Mouse (Mus musculus) ovary, postnatal 36 days (tissue): ENCODE measurements at regions not wholly inside any gene's neighbourhood (a gene's known extent, or its start where the extent isn't known, plus 50 kb on each side); places are given as distances from the start of the nearest gene placed in this dataset.

ENCODE experiments used
- DNase-seq: peaks from one replicate; pipeline ENCODE4 v3.0.0; 2022; ENCODE audit warnings: low spot score, mixed read lengths

DNA sequence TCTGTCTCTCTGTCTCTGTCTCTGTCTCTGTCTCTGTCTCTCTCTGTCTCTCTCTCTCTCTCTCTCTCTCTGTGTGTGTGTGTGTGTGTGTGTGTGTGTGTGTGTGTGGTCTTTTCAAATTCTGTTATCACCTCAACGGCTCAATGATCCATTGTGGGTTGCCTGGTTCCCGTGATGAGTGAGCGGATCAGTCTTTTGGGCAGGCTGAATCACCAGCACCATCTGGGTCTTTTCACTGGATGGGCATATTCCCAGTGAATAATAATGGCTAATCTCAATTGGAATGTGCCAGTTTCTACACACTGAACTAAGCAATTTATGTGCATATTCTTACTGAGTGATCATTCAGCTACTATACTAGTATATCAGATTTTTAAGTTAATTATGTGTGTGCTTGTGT, 216.4 kb downstream of the Lmx1a start:
- no peak for DNase-seq

DNA sequence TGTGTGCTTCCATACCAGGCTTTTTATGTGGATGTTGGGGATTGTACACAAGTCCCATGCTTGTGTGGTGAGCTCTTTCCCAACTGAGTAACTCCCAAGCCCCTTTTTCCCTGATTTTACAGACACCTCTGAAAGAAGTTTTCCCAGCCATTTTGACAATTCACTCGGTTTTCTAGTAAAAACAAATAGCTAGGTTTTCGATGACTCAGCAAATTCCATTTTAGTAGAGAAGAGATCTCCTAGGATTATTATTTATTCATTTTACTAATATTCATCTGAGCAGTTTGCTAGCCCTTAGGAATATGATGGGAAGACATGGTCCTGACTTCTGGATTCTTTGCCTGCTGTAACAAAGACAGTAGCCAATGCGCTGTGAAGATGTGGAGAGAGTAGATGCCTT, 223.0 kb downstream of the Lmx1a start:
- DNase-seq, result no peak

GRCm38 (mm10) chr1:167914982-167915561, 226.0 kb downstream of the Lmx1a start:
- DNase-seq, result peak; percentile 60

DNA sequence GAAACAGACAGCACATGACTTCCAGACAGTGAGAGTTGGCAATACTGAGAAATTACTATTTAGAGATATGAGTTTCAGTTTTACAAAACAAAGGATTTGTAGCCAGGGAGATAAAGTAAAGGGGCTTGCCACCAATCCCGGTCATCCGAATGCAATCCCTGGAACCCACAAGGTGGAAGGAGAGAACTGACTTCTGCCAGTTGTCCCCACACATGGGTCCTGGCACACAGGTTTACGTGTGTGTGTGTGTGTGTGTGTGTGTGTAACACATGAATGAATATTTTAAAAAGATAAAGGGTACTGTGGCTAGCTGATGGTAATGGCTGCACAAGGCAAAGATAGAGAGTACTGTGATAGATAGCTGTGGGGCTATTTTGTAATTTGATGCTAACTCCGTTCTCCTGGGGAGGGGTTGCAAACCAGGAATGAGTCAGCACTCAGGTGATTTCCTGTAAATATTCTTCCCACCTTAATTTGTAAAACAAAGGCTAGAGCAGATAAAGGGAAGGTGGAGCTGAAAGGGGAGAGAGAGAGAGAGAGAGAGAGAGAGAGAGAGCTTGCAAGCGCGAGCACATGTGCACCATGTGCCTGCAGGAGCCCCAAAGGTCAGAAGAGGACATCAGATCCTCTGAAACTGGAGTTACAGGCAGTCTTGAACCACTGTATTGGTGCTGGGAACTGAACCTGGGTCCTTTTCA, 226.7 kb downstream of the Lmx1a start:
- no peak for DNase-seq

GRCm38 (mm10) chr1:167922917-167923316, 233.9 kb downstream of the Lmx1a start:
- DNase-seq, result no peak

- no peak for DNase-seq
Observed at GRCm38 (mm10) chr1:167928060-167928467, 239.0 kb downstream of the Lmx1a start.

DNA sequence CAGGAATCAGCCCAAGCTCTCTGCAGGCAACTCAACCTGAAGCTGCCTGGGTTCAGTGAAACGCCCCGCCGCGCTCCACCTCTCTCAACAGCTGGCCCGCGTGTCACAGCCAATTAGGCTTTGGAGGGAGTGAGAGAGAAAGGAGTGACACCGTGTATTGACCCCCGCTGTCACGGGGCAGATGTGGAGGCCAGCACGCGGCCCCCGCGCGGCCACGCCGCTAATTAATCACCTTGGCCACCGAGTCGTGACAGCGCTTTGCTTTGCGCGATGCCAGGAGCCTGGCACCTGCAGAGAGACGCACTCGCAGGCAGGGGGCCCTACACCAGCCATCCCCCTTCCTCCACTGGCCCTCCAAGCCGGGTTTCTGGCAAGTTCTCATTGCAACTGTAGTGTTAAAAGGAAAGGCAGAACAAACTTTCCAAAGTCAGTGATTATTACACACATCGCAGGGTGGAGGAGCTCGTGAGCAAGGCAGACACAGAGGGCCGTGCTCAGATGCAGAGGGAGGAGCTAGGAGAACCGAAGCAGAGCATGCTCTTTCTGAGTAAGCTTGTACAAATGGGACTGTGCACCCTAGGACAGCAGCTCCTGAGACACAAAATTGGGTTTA, 240.8 kb downstream of the Lmx1a start:
- peak; percentile 12 for DNase-seq

DNA sequence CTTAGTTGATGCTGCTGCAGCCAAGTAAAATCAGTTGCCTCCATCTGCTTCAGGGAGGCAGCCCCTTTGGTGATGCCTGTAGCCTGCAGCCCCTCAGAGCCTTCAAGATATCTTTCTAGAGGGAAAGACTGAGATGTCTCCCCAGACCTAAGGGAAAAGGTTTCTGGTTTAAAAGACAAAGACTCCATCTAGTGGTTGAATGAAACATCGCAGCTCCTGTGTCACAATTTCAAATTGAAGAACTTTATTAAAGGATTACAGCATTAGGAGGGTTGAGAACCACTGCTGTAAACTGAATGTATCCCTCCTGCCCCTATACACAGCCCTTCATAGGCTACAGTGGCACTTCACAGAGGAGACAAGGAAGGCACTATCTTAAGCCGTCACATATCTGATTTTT, 243.1 kb downstream of the Lmx1a start:
- no peak for DNase-seq

GRCm38 (mm10) chr1:167936726-167937125, 247.7 kb downstream of the Lmx1a start:
- no peak for DNase-seq

DNA sequence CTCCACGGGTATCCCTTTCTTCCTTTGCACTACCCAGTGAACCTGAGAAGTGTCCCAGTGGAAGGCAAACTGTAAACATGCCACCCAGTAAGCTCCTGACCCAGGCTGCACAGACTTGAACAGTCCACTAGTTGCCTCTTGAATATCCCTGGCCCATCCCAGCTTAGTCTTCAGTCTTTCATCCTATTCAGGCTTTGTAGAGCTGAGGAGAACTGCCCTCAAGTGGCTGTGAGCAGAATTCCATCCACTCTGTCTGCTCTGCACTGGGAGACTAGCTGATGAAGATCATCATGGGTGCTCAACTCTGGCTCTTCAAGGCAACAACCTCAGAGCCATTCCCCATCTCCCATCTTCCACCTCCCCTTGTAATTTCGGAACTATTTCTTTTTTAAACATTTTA, 249.1 kb downstream of the Lmx1a start:
- DNase-seq, result no peak

GRCm38 (mm10) chr1:167942037-167942470, 253.0 kb downstream of the Lmx1a start:
- no peak for DNase-seq

DNA sequence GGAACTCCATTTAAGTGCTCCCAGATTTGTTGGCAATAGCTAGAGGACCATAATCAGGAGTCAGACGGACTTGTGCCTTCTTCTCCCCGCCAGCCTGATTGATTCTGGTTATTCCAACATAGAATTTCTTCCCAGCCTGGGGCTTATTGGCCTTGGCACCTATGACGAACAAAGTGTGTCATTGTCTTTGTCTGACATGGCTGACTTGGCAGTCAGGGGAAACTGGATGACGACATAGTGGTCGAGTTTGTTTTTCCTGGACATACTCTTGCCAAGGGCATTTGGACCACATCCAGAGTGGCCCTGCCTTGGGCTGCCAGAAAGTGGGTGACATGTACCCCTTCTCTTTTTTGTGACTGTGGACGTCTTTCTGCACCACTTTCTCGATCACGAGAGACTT, 254.1 kb downstream of the Lmx1a start:
- no peak for DNase-seq

- DNase-seq, result no peak
Observed at GRCm38 (mm10) chr1:167945615-167946252, 256.7 kb downstream of the Lmx1a start.

- DNase-seq, result no peak
Observed at GRCm38 (mm10) chr1:167947866-167948265, 258.8 kb downstream of the Lmx1a start.

DNA sequence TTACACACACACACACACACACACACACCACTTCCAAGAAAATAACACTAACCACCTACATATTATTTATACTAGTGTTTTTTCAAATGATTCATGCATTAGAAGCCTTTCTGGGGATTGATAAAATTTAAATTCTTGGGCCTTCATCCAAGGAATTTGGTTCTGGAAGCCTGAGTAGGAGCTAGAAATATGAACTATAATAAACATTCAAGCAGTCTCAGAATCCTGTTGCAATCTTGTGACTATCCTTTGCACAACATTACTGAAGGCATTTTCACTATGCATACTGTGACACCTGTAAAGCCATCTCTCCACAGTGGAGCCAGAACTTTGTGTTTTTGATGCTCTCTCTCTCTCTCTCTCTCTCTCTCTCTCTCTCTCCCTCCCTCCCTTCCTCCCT, 262.7 kb downstream of the Lmx1a start:
- DNase-seq, result no peak

GRCm38 (mm10) chr1:167958531-167958930, 269.5 kb downstream of the Lmx1a start:
- DNase-seq, result no peak

DNA sequence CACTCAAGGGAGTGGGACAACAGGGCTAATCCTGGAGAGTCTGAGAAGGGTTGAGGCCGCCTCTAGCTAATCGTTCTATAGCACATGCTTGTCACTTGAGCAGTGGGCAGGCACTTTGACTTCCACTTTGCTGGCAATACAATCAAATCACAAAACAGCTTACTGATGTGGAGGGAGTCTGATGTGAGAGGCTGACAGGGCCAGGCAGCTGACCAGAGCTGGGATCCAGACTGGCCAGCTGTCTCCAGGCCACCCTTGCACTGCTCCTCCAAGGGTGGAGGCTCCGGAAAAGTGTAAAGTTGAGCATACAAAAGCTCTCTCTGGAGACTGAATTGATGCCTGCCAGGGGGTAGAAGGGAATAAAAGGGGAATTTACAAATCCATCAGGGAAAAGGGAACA, 280.5 kb downstream of the Lmx1a start:
- DNase-seq, result no peak

DNA sequence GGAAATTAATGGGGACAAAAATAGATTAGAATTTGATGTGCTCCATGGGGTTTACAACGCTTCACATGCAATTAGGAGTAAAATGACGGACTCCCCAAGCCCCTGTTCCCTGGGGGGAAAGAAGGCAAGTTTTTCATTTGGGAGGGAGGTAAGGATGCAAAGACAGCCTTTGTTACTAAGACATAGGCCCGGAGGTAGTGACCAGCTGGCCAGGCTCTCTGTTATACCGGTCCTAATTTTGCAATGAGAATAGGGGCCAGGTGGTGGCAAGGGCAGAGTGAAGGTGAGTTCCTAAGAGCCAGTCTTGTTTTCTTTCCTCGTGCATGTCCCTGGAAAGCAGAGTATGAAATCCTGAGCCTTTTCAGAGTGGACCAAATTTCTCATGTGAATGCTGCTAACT, 280.9 kb downstream of the Lmx1a start:
- DNase-seq, result no peak

DNA sequence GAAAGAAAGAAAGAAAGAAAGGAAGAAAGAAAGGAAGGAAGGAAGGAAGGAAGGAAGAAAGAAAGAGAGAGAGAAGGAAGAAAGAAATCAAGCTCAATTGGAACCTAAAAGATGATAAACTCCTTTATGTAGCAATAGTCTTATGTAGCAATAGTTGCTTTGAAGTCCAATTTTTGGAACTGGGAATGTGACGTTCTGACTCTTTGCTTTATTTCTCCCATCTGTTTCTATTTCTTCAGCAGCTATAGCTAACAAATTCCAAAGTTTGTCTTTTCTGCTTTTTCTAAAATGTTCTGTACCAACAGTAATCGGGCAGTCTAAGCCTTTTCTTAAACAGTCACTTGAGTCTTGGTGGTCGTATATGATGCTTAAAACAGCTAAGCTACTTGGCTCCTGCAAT, 287.7 kb downstream of the Lmx1a start:
- no peak for DNase-seq

GRCm38 (mm10) chr1:167979187-167979586, 290.1 kb downstream of the Lmx1a start:
- DNase-seq, result no peak

DNA sequence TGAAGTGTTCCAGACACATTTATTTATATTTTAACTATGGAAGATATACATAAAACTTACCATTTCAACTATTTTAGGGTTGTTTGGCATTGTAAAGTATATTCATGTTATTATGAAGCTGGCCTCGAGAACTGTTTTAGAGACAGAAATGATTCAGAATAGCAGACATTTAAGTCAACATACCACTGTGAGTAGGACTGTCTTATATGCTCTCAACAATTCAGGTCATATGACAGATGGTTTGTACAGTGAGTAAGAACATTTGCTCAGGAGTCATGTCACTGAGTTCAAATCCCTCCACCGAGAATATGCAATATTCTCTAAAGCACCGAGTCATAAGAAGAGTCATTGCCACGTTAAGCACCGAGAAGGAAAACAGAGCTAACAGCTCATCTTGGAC, 290.6 kb downstream of the Lmx1a start:
- no peak for DNase-seq

GRCm38 (mm10) chr1:167981292-167981691, 292.3 kb downstream of the Lmx1a start:
- no peak for DNase-seq

DNA sequence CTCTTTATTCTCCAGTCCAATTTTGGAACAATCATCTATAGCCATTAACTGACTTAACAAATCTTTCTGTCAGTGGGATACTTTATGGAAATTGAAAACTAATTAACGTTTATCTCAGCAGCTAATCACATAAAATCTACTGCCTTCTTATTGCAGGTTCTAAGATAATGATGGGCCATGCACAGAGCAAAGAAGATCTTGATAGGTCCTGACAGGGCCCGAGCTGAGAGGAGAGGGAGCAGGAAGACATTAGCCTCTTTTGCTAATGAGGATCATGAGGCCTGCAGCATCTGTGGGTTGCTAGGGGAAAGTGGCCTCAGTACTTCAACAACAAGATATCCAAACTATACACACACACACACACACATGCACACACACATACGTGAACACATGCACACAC, 318.4 kb downstream of the Lmx1a start:
- no peak for DNase-seq
